Mouse (Mus musculus) CH12.LX (cell line): ENCODE measurements around the gene Ece2. TPM values are rescaled to one million over a fixed set of nuclear protein-coding genes. Genes with fewer than 3 reads are reported as not detected.

ENCODE experiments used
- DNase-seq: peaks from one replicate; pipeline ENCODE4 v3.0.0-alpha.2; 2013; ENCODE audit errors: extremely low read depth
- H3K27ac ChIP-seq: 2 replicates; pipeline ENCODE4 v1.5.1; 2012; ENCODE audit warnings: low read depth, mild to moderate bottlenecking, control low read depth, moderate library complexity; ENCODE audit not compliant: insufficient read depth
- H3K27me3 ChIP-seq: replicated peaks from 2 replicates; pipeline ENCODE3; 2012; ENCODE audit warnings: inconsistent platforms
- H3K36me3 ChIP-seq, 2 experiments: replicated peaks in 1 of 2; 2 replicates each; pipeline versions ENCODE3 to v1.6.1; 2012; ENCODE audit warnings: inconsistent platforms in 1 of 2, low read length in 1 of 2, mild to moderate bottlenecking in 1 of 2, mixed read lengths in 1 of 2, moderate library complexity in 1 of 2; ENCODE audit not compliant: control insufficient read depth in 1 of 2, insufficient read depth in 1 of 2
- H3K4me1 ChIP-seq, 2 experiments: 2 replicates each; pipeline ENCODE4 v1.6.1; 2012; ENCODE audit warnings: inconsistent platforms in 1 of 2, moderate library complexity in 1 of 2; ENCODE audit not compliant: insufficient read depth in 2 of 2, control insufficient read depth in 1 of 2
- H3K4me2 ChIP-seq: 2 replicates; pipeline ENCODE4 v1.6.1; 2012; ENCODE audit warnings: low read depth, mild to moderate bottlenecking, control low read depth; ENCODE audit not compliant: poor library complexity, insufficient read depth, severe bottlenecking
- H3K4me3 ChIP-seq, 3 experiments: fragments of 150-350 bp in 1 of 3; sonication (generic) in 1 of 3; replicated peaks in 1 of 3; 2 replicates each; pipeline versions ENCODE3 to v1.5.1; 2011 to 2012; ENCODE audit warnings: low read depth in 2 of 3, low read length in 2 of 3, mild to moderate bottlenecking in 2 of 3, moderate library complexity in 2 of 3, control low read depth in 1 of 3, improper control_type of control experiment in 1 of 3, inconsistent platforms in 1 of 3, mixed read lengths in 1 of 3; ENCODE audit not compliant: poor library complexity in 1 of 3
- H3K79me2 ChIP-seq: replicated peaks from 2 replicates; pipeline ENCODE4 v1.6.1; 2012; ENCODE audit warnings: mild to moderate bottlenecking, moderate library complexity; ENCODE audit not compliant: control insufficient read depth, poor library complexity, insufficient read depth, severe bottlenecking; ENCODE audit errors: extremely low read depth
- H3K9ac ChIP-seq: 2 replicates; pipeline ENCODE4 v1.6.1; 2012; ENCODE audit warnings: low read depth, mild to moderate bottlenecking, control low read depth, moderate library complexity; ENCODE audit not compliant: insufficient read depth
- H3K9me3 ChIP-seq: replicated peaks from 2 replicates; pipeline ENCODE3; 2012; ENCODE audit warnings: low read length, inconsistent platforms, mixed read lengths
- BHLHE40 ChIP-seq: IDR thresholded peaks from 2 replicates; pipeline ENCODE4 v1.6.1; 2011; ENCODE audit warnings: mild to moderate bottlenecking, low read depth, low read length, improper control_type of control experiment
- CHD1 ChIP-seq: IDR thresholded peaks from 2 replicates; pipeline ENCODE4 v1.6.1; 2012; ENCODE audit warnings: low read depth, low read length, improper control_type of control experiment, inconsistent platforms
- CHD2 ChIP-seq: IDR thresholded peaks from 2 replicates; pipeline ENCODE4 v1.6.1; 2011; ENCODE audit warnings: low read length, improper control_type of control experiment
- CTCF ChIP-seq, 2 experiments: IDR thresholded peaks in 1 of 2; conservative IDR thresholded peaks in 1 of 2; 2 replicates each; pipeline ENCODE4 v1.5.1; 2011 to 2012; ENCODE audit warnings: low read depth in 2 of 2, low read length in 2 of 2, improper control_type of control experiment in 1 of 2, inconsistent platforms in 1 of 2, mild to moderate bottlenecking in 1 of 2, moderate library complexity in 1 of 2
- E2F4 ChIP-seq: IDR thresholded peaks from 2 replicates; pipeline ENCODE4 v1.6.1; 2011; ENCODE audit warnings: low read depth, low read length, improper control_type of control experiment; ENCODE audit not compliant: insufficient replicate concordance
- ETS1 ChIP-seq: conservative IDR thresholded peaks from 2 replicates; pipeline ENCODE4 v1.6.1; 2012; ENCODE audit warnings: low read depth, mild to moderate bottlenecking, inconsistent platforms, low read length, improper control_type of control experiment, moderate library complexity
- HCFC1 ChIP-seq: IDR thresholded peaks from 2 replicates; pipeline ENCODE4 v1.6.1; 2012; ENCODE audit warnings: low read depth, mild to moderate bottlenecking, inconsistent platforms, low read length, improper control_type of control experiment
- IRF4 ChIP-seq: IDR thresholded peaks from 2 replicates; pipeline ENCODE4 v1.6.1; 2014; ENCODE audit warnings: low read depth, mild to moderate bottlenecking, inconsistent platforms, low read length, improper control_type of control experiment
- JUN ChIP-seq: IDR thresholded peaks from 2 replicates; pipeline ENCODE4 v1.6.1; 2011; ENCODE audit warnings: low read depth, mild to moderate bottlenecking, low read length, improper control_type of control experiment, moderate library complexity; ENCODE audit not compliant: insufficient read depth
- KAT2A ChIP-seq: IDR thresholded peaks from 2 replicates; pipeline ENCODE4 v1.6.1; 2012; ENCODE audit warnings: low read length, improper control_type of control experiment, inconsistent platforms; ENCODE audit not compliant: insufficient replicate concordance
- MAFK ChIP-seq: IDR thresholded peaks from 2 replicates; pipeline ENCODE4 v1.6.1; 2011; ENCODE audit warnings: low read length, improper control_type of control experiment; ENCODE audit not compliant: insufficient replicate concordance
- MAZ ChIP-seq: IDR thresholded peaks from 2 replicates; pipeline ENCODE4 v1.6.1; 2012; ENCODE audit warnings: low read depth, mild to moderate bottlenecking, inconsistent platforms, low read length, improper control_type of control experiment, moderate library complexity
- MEF2A ChIP-seq: IDR thresholded peaks from 2 replicates; pipeline ENCODE4 v1.6.1; 2014; ENCODE audit warnings: low read depth, mild to moderate bottlenecking, inconsistent platforms, low read length, improper control_type of control experiment, borderline replicate concordance
- MXI1 ChIP-seq: IDR thresholded peaks from 2 replicates; pipeline ENCODE4 v1.6.1; 2011; ENCODE audit warnings: mild to moderate bottlenecking, low read depth, low read length, improper control_type of control experiment
- MYC ChIP-seq: IDR thresholded peaks from 2 replicates; pipeline ENCODE4 v1.6.1; 2011; ENCODE audit warnings: low read depth, mild to moderate bottlenecking, improper control_type of control experiment, low read length
- NELFE ChIP-seq: IDR thresholded peaks from 2 replicates; pipeline ENCODE4 v1.6.1; 2011; ENCODE audit warnings: low read depth, low read length, improper control_type of control experiment
- NRF1 ChIP-seq: IDR thresholded peaks from 2 replicates; pipeline ENCODE4 v1.6.1; 2014; ENCODE audit warnings: low read depth, mild to moderate bottlenecking, inconsistent platforms, low read length, improper control_type of control experiment, moderate library complexity
- POLR2A ChIP-seq: IDR thresholded peaks from 2 replicates; pipeline ENCODE4 v1.6.1; 2011; ENCODE audit warnings: low read depth, mild to moderate bottlenecking, improper control_type of control experiment, low read length
- POLR2AphosphoS2 ChIP-seq: IDR thresholded peaks from 2 replicates; pipeline ENCODE4 v1.6.1; 2011; ENCODE audit warnings: low read depth, low read length, improper control_type of control experiment
- RAD21 ChIP-seq: IDR thresholded peaks from 2 replicates; pipeline ENCODE4 v1.6.1; 2011; ENCODE audit warnings: low read depth, mild to moderate bottlenecking, low read length, improper control_type of control experiment, moderate library complexity
- SIN3A ChIP-seq: IDR thresholded peaks from 2 replicates; pipeline ENCODE4 v1.6.1; 2012; ENCODE audit warnings: low read length, improper control_type of control experiment, inconsistent platforms
- SMC3 ChIP-seq: IDR thresholded peaks from 2 replicates; pipeline ENCODE4 v1.6.1; 2011; ENCODE audit warnings: low read depth, low read length, improper control_type of control experiment
- TBP ChIP-seq: conservative IDR thresholded peaks from 2 replicates; pipeline ENCODE4 v1.6.1; 2011; ENCODE audit warnings: low read depth, low read length, improper control_type of control experiment
- TCF12 ChIP-seq: IDR thresholded peaks from 2 replicates; pipeline ENCODE4 v1.6.1; 2014; ENCODE audit warnings: low read depth, mild to moderate bottlenecking, inconsistent platforms, low read length, improper control_type of control experiment
- UBTF ChIP-seq: IDR thresholded peaks from 2 replicates; pipeline ENCODE4 v1.6.1; 2012; ENCODE audit warnings: low read depth, mild to moderate bottlenecking, inconsistent platforms, low read length, improper control_type of control experiment, moderate library complexity
- USF2 ChIP-seq: conservative IDR thresholded peaks from 2 replicates; pipeline ENCODE4 v1.6.1; 2011; ENCODE audit warnings: low read depth, low read length, improper control_type of control experiment
- ZC3H11A ChIP-seq: IDR thresholded peaks from 2 replicates; pipeline ENCODE4 v1.6.1; 2012; ENCODE audit warnings: low read depth, mild to moderate bottlenecking, inconsistent platforms, low read length, improper control_type of control experiment
- ZKSCAN1 ChIP-seq: IDR thresholded peaks from 2 replicates; pipeline ENCODE4 v1.6.1; 2012; ENCODE audit warnings: low read depth, inconsistent platforms, low read length, improper control_type of control experiment, borderline replicate concordance
- ZMIZ1 ChIP-seq: IDR thresholded peaks from 2 replicates; pipeline ENCODE4 v1.6.1; 2012; ENCODE audit warnings: low read depth, mild to moderate bottlenecking, inconsistent platforms, low read length, improper control_type of control experiment
- ZNF384 ChIP-seq: IDR thresholded peaks from 2 replicates; pipeline ENCODE4 v1.6.1; 2012; ENCODE audit warnings: low read depth, low read length, improper control_type of control experiment, inconsistent platforms
- dilution Hi-C: fragments of 300-500 bp; cut with MboI; formaldehyde crosslinking; loops from 2 replicates; pipeline ENCODE4 v1.14.3; 2020; ENCODE audit warnings: low sequenced_read_pairs; ENCODE audit not compliant: extremely low pct_unique_long_range_greater_than_20kb, extremely low pct_ligation_motif_present
- in situ Hi-C: fragments of 300-500 bp; cut with MboI; formaldehyde crosslinking; loops from 3 replicates; pipeline ENCODE4 v1.14.3; 2019; ENCODE audit warnings: low sequenced_read_pairs, low pct_ligation_motif_present, low pct_unique_long_range_greater_than_20kb, mixed read lengths
- polyA plus RNA-seq: library from polyadenylated mRNA; unstranded; fragments of >175 nt; gene quantifications from 2 replicates; pipeline ENCODE4 v1.2.1, GENCODE M21; 2012; ENCODE audit warnings: low read depth; ENCODE audit not compliant: insufficient read length
- total RNA-seq, 2 experiments: library from RNA; depleted of rRNA; stranded (reverse); fragments of 300-350 nt in 1 of 2; fragments of >200 nt in 1 of 2; gene quantifications; 2 replicates each; pipeline ENCODE4 v1.2.3; 2012 to 2014

Gene Ece2
- total and polyA plus RNA-seq, 3 experiments = 0.17 to 0.34 (median 0.26) TPM

DNA sequence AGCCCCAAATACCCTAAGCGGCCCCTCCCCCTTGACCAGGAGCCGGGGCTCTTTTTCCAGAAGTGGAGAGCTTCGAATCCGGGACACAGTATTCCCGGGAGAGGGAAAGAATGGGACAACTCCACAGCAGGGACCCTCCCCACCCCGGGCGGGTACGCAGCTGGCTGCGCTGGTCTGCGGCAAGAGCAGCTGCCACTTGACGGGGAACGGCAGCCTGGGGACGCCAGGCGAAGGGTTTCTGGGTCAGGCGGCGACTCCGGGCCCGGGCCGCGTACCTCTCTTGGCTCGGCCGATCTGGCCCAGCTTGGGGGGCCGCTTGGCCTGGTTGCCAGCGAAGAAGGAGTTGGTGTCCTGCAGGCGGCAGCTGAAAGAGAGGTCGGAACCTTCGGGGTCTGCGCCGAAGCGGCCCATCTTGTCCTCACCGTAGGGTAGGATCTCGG lies 8.9 kb upstream of the Ece2 start:
- Histone ChIP-seq H3K4me3 (peak overlapping the region; percentile 48 to 80 (median 62)), H3K36me3 (peaks cover 2 to 48% of the 10 kb centered on the region in 2 experiments), H3K27ac (peak overlapping the region; percentile 18), H3K9ac (peak overlapping the region; percentile 72; the same call in 1 of the 2 replicates), H3K9me3 (peaks cover 17% of the 10 kb centered on the region), H3K79me2 (no peaks in the 10 kb centered on the region), H3K4me1 (peaks cover 4 to 27% of the 10 kb centered on the region in 2 experiments; a peak in 3 of 4 replicates), H3K27me3 (no peaks in the 10 kb centered on the region), H3K4me2 (peak overlapping the region; percentile 72)
- dilution Hi-C loops = no loop called here
- in situ Hi-C loops = no loop called here
- TF ChIP-seq HCFC1 (no peak), POLR2AphosphoS2 (0 out of 2 replicates have a peak, but pooled peaks have one; percentile 57)
- DNase-seq = no peak

DNA sequence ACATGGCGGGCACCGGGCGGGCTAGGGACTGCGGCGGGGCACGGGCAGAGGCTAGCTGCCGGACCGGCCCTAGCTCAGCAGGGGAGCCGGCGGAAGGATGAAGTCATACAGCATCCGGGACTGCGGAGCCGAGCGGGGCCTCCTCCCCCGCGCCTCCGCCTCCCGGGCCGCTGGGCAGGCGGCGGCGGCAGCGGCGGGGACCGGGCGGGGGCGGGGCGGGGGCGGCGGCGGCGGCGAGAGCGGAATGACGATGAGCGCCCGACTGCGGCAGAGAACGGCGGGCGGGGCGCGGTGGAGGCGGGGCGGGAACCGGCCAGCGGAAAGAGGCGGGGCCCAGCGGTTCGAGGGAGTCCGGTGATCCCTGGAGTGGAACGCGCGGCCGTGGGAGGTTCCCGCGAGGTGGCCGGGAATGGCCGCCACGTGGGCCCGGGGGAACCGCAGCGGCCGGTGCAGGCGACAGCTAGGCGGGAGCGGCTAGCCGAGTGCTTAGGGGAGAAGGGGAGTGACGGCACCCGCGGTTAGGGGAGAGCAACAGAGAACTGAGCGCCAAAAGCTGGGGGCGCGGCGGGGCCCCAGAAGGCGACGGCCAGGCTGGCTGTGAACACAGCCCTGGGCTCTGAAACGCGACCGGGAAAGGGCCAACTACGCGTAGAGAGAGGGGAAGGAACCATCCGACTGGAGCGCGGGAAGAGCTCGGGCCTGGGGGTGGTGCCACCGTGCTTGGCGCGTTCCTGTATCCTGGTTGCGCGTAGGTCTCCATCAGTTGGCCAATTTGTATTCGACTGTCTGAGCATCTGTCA lies 8.2 kb upstream of the Ece2 start, which contains the start of gene Camk2n2:
TSS of gene Camk2n2 (minus strand) at position 97 of the 800 bp plus-strand sequence.
- peaks cover 4 to 27% of the 10 kb centered on the region in 2 experiments; a peak in 3 of 4 replicates for H3K4me1 ChIP-seq
- in situ Hi-C loops (no loop called here), dilution Hi-C loops (no loop called here)
- H3K4me3 ChIP-seq = peak within 1 kb of the TSS; percentile 62 to 85 (median 80)
- peak within 1 kb of the TSS; percentile 72 for H3K4me2 ChIP-seq
- H3K9ac ChIP-seq = peak within 1 kb of the TSS; percentile 72
- H3K9me3 ChIP-seq = peaks cover 17% of the 10 kb centered on the region
- H3K27me3 ChIP-seq = no peaks in the 10 kb centered on the region
- DNase-seq = peak; percentile 69
- H3K36me3 ChIP-seq = peaks cover 2 to 42% of the 10 kb centered on the region in 2 experiments
- H3K79me2 ChIP-seq = no peaks in the 10 kb centered on the region
- H3K27ac ChIP-seq = peak within 1 kb of the TSS; percentile 85
- TF ChIP-seq SIN3A = peak; percentile 28; the same call in 1 of the 2 replicates
- no peak for TF ChIP-seq KAT2A
- TF ChIP-seq UBTF = 0 out of 2 replicates have a peak, but pooled peaks have one; percentile 19
- no peak for TF ChIP-seq TBP
- TF ChIP-seq POLR2A = peak; percentile 57
- 0 out of 2 replicates have a peak, but pooled peaks have one; percentile 33 for TF ChIP-seq MAFK
- TF ChIP-seq USF2 = no peak
- TF ChIP-seq ZC3H11A = no peak
- no peak; the same call in 1 of the 2 replicates for TF ChIP-seq ETS1
- peak; percentile 75 for TF ChIP-seq NELFE
- peak; percentile 37; the same call in 1 of the 2 replicates for TF ChIP-seq MAZ
- peak; percentile 32 for TF ChIP-seq HCFC1
- TF ChIP-seq JUN = no peak
- TF ChIP-seq CHD2 = peak; percentile 47
- peak; percentile 50; the same call in 1 of the 2 replicates for TF ChIP-seq TCF12
- 0 out of 2 replicates have a peak, but pooled peaks have one; percentile 21 for TF ChIP-seq CHD1
- TF ChIP-seq MEF2A = no peak; the same call in 1 of the 2 replicates
- TF ChIP-seq ZKSCAN1 = no peak
- TF ChIP-seq CTCF (conservative IDR thresholded peaks at IDR 0.05 in 1 of 2, IDR thresholded peaks at IDR 0.05 in 1 of 2; ENCODE audit: low read depth in 2 of 2, low read length in 2 of 2) = no peak
- TF ChIP-seq SMC3 = no peak
- TF ChIP-seq ZNF384 = no peak
- TF ChIP-seq RAD21 = no peak
- peak; percentile 44; the same call in 1 of the 2 replicates for TF ChIP-seq MYC
- TF ChIP-seq MXI1 = peak; percentile 94
- no peak for TF ChIP-seq IRF4
- 0 out of 2 replicates have a peak, but pooled peaks have one; percentile 17 for TF ChIP-seq BHLHE40
- no peak for TF ChIP-seq E2F4
- TF ChIP-seq ZMIZ1 = peak; percentile 89
- TF ChIP-seq NRF1 = peak; percentile 32; the same call in 1 of the 2 replicates
